Mouse (Mus musculus) lung, embryonic 16.5 days (tissue): Measurements from ENCODE around the gene Rragd. TPM values are rescaled to one million over a fixed set of nuclear protein-coding genes. Genes with fewer than 3 reads are reported as not detected.
"Not testable (repeated sequence)": the region's sequence is repeated elsewhere in the genome, so short reads cannot be mapped to it uniquely, and the experiment has no call there.

Experiments used
- ATAC-seq: fragments of 200-750 bp; cut with Nextera tagmentation; 2 replicates; pipeline ENCODE4 v1.8.0; 2017; ENCODE audit warnings: low read depth, mild to moderate bottlenecking, moderate library complexity
- H3K27ac ChIP-seq: fragments of 300-500 bp; sonication (generic); 2 replicates; pipeline ENCODE4 v1.5.1; 2014; ENCODE audit warnings: mild to moderate bottlenecking, control low read depth, low read length
- H3K27me3 ChIP-seq: fragments of 300-500 bp; sonication (generic); 2 replicates; pipeline ENCODE4 v1.6.1; 2014; ENCODE audit warnings: low read depth, low read length, mixed read lengths; ENCODE audit not compliant: control insufficient read depth, insufficient read depth
- H3K36me3 ChIP-seq: fragments of 300-500 bp; sonication (generic); 2 replicates; pipeline ENCODE4 v1.6.1; 2014; ENCODE audit warnings: low read length; ENCODE audit not compliant: control insufficient read depth, insufficient read depth
- H3K4me1 ChIP-seq: fragments of 300-500 bp; sonication (generic); replicated peaks from 2 replicates; pipeline ENCODE4 v1.6.1; 2014; ENCODE audit warnings: low read length, mixed read lengths; ENCODE audit not compliant: control insufficient read depth, insufficient read depth
- H3K4me2 ChIP-seq: fragments of 300-500 bp; sonication (generic); 2 replicates; pipeline ENCODE4 v1.6.1; 2014; ENCODE audit warnings: low read depth, low read length, control low read depth
- H3K4me3 ChIP-seq: fragments of 300-500 bp; sonication (generic); 2 replicates; pipeline ENCODE4 v1.5.1; 2014; ENCODE audit warnings: mild to moderate bottlenecking, low read length, control low read depth
- H3K9ac ChIP-seq: fragments of 300-500 bp; sonication (generic); 2 replicates; pipeline ENCODE4 v1.6.1; 2014; ENCODE audit warnings: low read length, control low read depth
- H3K9me3 ChIP-seq: fragments of 300-500 bp; sonication (generic); 2 replicates; pipeline ENCODE4 v1.6.1; 2016; ENCODE audit warnings: low read length; ENCODE audit not compliant: control insufficient read depth
- WGBS: fragments of 180-500 bp; shearing (Covaris S2); extraction: QIAGEN DNeasy Blood & Tissue Kit; methylation state at CpG from one replicate; pipeline ENCODE4 v1.1.7; 2014; 5-methylcytosine and 5-hydroxymethylcytosine counted together
- polyA plus RNA-seq: library from polyadenylated mRNA; unstranded; fragments of >200 nt; fragmentation: Nextera tagmentation; extraction: Ambion mirVana; gene quantifications from 2 replicates; pipeline ENCODE4 v1.2.1, GENCODE M21; 2015

Gene Rragd
- polyA plus RNA-seq, 1 experiment from 2014 or later: 2.9 TPM

GRCm38 (mm10) chr4:32951035-32951940, 31.5 kb upstream of the Rragd start:
- peak overlapping the region; percentile 95 for H3K4me2 ChIP-seq
- H3K9ac ChIP-seq: peak overlapping the region; percentile 70
- peaks cover 9% of the 10 kb centered on the region for H3K4me1 ChIP-seq
- H3K36me3 ChIP-seq: no peaks in the 10 kb centered on the region
- WGBS: 3% methylated on average over 29 of the region's 34 CpGs
- peak; percentile 39 for ATAC-seq
- peaks cover 11% of the 10 kb centered on the region for H3K27me3 ChIP-seq
- no peak overlapping the region for H3K27ac ChIP-seq
- H3K4me3 ChIP-seq: peak overlapping the region; percentile 75
- H3K9me3 ChIP-seq: no peaks in the 10 kb centered on the region

DNA sequence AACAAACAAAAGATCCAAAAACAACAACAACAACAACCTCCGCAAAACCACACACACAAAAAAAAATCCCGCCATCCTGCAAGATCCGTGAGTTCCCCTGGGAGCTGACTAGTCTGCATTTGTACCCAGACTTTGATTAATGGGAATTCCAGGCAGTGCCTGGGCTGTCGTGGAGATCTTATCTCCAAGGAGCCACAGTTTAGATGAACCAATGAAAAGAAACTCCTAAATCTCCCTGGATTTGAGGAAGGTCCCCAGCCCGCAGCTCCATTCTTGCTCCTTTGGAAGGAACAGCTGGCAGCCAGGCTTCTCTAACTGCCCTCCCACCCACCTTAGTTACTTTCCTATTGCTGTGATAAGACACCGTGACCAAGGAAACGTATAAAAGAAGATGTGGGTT, 30.2 kb upstream of the Rragd start:
- 5% methylated on average over 7 of the region's 7 CpGs for WGBS

GRCm38 (mm10) chr4:32956423-32956822, 26.4 kb upstream of the Rragd start:
- Histone ChIP-seq H3K4me1 (peaks cover 3% of the 10 kb centered on the region; the same call in 1 of the 2 replicates), H3K4me2 (no peak overlapping the region), H3K9ac (no peak overlapping the region), H3K9me3 (no peaks in the 10 kb centered on the region), H3K27me3 (peaks cover 5% of the 10 kb centered on the region), H3K4me3 (no peak overlapping the region), H3K36me3 (no peaks in the 10 kb centered on the region), H3K27ac (no peak overlapping the region)
- 34% methylated on average over 2 of the region's 2 CpGs for WGBS
- ATAC-seq: no peak

More for the DNA sequence above, 30.2 kb upstream of the Rragd start:
- Histone ChIP-seq H3K9ac (no peak overlapping the region), H3K4me3 (no peak overlapping the region), H3K4me1 (peaks cover 9% of the 10 kb centered on the region), H3K27me3 (peaks cover 11% of the 10 kb centered on the region), H3K27ac (no peak overlapping the region), H3K9me3 (no peaks in the 10 kb centered on the region), H3K4me2 (0 out of 2 replicates have a peak overlapping the region, but pooled peaks have one; percentile 95), H3K36me3 (no peaks in the 10 kb centered on the region)
- ATAC-seq: no peak

GRCm38 (mm10) chr4:32961394-32961793, 21.4 kb upstream of the Rragd start:
- no peak overlapping the region for H3K4me3 ChIP-seq
- ATAC-seq: no peak
- no peaks in the 10 kb centered on the region for H3K9me3 ChIP-seq
- no peaks in the 10 kb centered on the region for H3K36me3 ChIP-seq
- H3K27me3 ChIP-seq: no peaks in the 10 kb centered on the region
- H3K27ac ChIP-seq: no peak overlapping the region
- H3K9ac ChIP-seq: no peak overlapping the region
- no peaks in the 10 kb centered on the region for H3K4me1 ChIP-seq
- WGBS: 63% methylated on average over 3 of the region's 3 CpGs
- no peak overlapping the region for H3K4me2 ChIP-seq

DNA sequence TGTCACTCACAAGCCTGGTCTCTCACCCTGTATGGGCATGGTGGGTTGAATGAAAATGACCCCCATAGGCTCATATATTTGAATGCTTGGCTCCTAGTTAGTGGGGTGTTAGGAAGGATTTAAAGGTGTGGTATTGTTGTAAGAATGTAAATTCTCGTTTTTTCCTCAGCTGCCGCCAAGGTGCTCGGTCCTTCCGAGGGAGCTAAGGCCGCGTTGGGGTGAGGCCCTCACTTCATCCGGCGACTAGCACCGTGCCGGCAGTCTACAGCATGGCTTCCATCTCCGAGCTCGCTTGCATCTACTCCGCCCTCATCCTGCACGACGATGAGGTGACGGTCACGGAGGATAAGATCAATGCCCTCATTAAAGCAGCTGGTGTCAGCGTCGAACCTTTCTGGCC, 18.2 kb upstream of the Rragd start:
- H3K27ac ChIP-seq, H3K4me2 ChIP-seq, H3K36me3 ChIP-seq, H3K4me3 ChIP-seq, ATAC-seq, H3K4me1 ChIP-seq, H3K9ac ChIP-seq, H3K27me3 ChIP-seq, H3K9me3 ChIP-seq: not testable (repeated sequence)
- 71% methylated on average over 19 of the region's 19 CpGs for WGBS

DNA sequence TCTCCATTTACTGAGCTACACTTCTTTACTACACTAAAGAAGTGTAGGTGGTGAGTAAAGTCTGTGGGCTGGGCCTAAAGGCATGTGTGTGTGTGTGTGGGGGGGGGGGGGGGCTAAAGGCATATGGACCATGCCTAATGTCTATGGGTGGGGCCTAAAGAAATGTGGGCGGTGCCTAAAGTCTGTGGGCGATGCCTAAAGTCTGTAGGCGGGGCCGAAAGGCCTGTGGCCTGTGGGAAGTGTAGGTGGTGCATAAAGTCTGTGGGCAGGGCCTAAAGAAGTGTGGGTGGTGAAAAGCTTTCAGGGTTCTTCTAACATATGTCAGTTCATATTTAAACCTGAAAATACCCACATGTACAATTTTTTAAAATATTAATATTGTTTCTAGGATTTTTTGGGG, 5.5 kb upstream of the Rragd start:
- Histone ChIP-seq H3K9me3 (peaks cover 4% of the 10 kb centered on the region), H3K9ac (no peak overlapping the region), H3K4me1 (no peaks in the 10 kb centered on the region), H3K27me3 (peaks cover 3% of the 10 kb centered on the region; the same call in 1 of the 2 replicates), H3K4me2 (no peak overlapping the region), H3K36me3 (no peaks in the 10 kb centered on the region), H3K4me3 (no peak overlapping the region), H3K27ac (no peak overlapping the region)
- no peak for ATAC-seq
- WGBS: 87% methylated on average over 4 of the region's 4 CpGs

DNA sequence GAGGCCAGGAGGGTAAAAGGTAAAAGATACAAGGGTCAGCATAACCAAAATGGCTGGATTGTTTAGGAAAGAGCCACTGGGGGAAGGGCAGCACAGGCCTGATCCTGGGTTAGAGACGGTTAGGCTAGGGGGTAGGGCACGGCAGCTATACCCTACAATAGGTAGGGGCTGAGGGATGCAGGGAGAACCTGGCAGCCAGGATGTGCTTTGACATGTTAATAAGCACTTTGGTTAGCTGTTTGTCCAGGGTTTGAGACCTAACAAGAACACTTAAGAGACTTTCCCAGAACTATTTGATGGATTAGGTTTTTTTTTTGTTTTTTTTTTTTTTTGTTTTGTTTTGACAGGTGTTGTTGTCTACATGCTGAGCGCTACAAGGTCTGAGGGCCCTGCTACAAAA, 2.8 kb upstream of the Rragd start:
- no peak overlapping the region for H3K27ac ChIP-seq

DNA sequence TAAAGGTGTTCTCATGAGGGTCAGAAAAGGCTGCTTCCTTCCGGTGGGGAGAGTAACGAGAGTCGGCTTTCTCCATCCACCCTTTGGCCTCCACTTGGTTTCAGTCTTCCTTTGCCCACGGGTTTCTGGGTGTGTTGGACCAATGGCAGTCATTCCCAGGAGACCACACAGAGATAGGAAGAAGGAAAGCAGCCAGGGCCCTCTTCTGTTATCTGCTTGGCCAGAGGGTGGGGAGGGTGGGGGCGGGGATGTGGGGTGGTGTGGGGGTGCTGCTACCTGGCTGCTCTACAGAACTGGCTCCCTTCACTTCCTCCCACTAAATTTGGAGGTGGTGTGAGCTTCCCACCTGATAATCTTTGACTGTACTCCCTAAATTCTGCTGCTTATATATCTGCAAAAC, 1.2 kb upstream of the Rragd start:
- H3K9ac ChIP-seq: no peak overlapping the region
- no peaks in the 10 kb centered on the region for H3K4me1 ChIP-seq
- no peak overlapping the region for H3K4me3 ChIP-seq
- H3K27me3 ChIP-seq: peaks cover 13% of the 10 kb centered on the region
- 14% methylated on average over 5 of the region's 5 CpGs for WGBS
- no peak overlapping the region for H3K4me2 ChIP-seq
- H3K9me3 ChIP-seq: 0 out of 2 replicates have a peak, but pooled peaks cover 2% of the 10 kb centered on the region
- no peak for ATAC-seq
- H3K36me3 ChIP-seq: no peaks in the 10 kb centered on the region
- H3K27ac ChIP-seq: no peak overlapping the region

More for the DNA sequence above, 2.8 kb upstream of the Rragd start:
- no peak overlapping the region for H3K4me2 ChIP-seq
- 71% methylated on average over 3 of the region's 3 CpGs for WGBS
- H3K9me3 ChIP-seq: no peaks in the 10 kb centered on the region
- H3K4me1 ChIP-seq: no peaks in the 10 kb centered on the region
- no peak overlapping the region for H3K9ac ChIP-seq
- H3K36me3 ChIP-seq: no peaks in the 10 kb centered on the region
- no peak for ATAC-seq
- no peak overlapping the region for H3K4me3 ChIP-seq
- H3K27me3 ChIP-seq: peaks cover 7% of the 10 kb centered on the region

GRCm38 (mm10) chr4:32982041-32982715, 659 bp upstream of the Rragd start:
- Histone ChIP-seq H3K4me1 (no peaks in the 10 kb centered on the region), H3K9me3 (0 out of 2 replicates have a peak, but pooled peaks cover 2% of the 10 kb centered on the region), H3K27me3 (peaks cover 13% of the 10 kb centered on the region), H3K4me3 (peak overlapping the region; percentile 71), H3K4me2 (peak overlapping the region; percentile 99), H3K36me3 (no peaks in the 10 kb centered on the region), H3K27ac (no peak overlapping the region), H3K9ac (no peak overlapping the region)
- peak; percentile 39; the same call in 1 of the 2 replicates for ATAC-seq
- WGBS: 2% methylated on average over 15 of the region's 15 CpGs
